Mouse (Mus musculus) frontal cortex, adult (tissue): ENCODE data around the gene Zfp882.
"Not testable (repeated sequence)": the region's sequence is repeated elsewhere in the genome, so short reads cannot be mapped to it uniquely, and the experiment has no call there.

Experiments used
- ATAC-seq: cut with Nextera tagmentation; 2 replicates; pipeline ENCODE4 v1.9.2; 2017; ENCODE audit warnings: mild to moderate bottlenecking, moderate library complexity, mixed read lengths; ENCODE audit not compliant: low TSS enrichment

The Zfp882 gene

GRCm38 (mm10) chr8:71952489-71952888 is 44.1 kb downstream of the Zfp882 start:
- no peak for ATAC-seq

GRCm38 (mm10) chr8:71952961-71953700 is 44.7 kb downstream of the Zfp882 start:
- ATAC-seq, result not testable (repeated sequence)

- no peak for ATAC-seq
Observed at GRCm38 (mm10) chr8:71954666-71955065, 46.3 kb downstream of the Zfp882 start.

GRCm38 (mm10) chr8:71960483-71960882 is 52.1 kb downstream of the Zfp882 start:
- no peak for ATAC-seq

GRCm38 (mm10) chr8:71961796-71962195 is 53.4 kb downstream of the Zfp882 start:
- no peak for ATAC-seq

GRCm38 (mm10) chr8:71964051-71964450 is 55.6 kb downstream of the Zfp882 start:
- no peak for ATAC-seq

GRCm38 (mm10) chr8:71965166-71965565 is 56.8 kb downstream of the Zfp882 start:
- no peak for ATAC-seq
